Mouse (Mus musculus) liver, embryonic 11.5 days (tissue): Measurements from ENCODE around the gene Foxn4. TPM values are rescaled to one million over a fixed set of nuclear protein-coding genes. Genes with fewer than 3 reads are reported as not detected.

ENCODE experiments used
- ATAC-seq: fragments of 200-750 bp; cut with Nextera tagmentation; replicated peaks from 2 replicates; pipeline ENCODE4 v1.8.0; 2017; ENCODE audit warnings: moderate number of reproducible peaks, mild to moderate bottlenecking, moderate TSS enrichment, moderate library complexity; ENCODE audit not compliant: low FRiP score
- DNase-seq: peaks from one replicate; pipeline ENCODE4 v3.0.0-alpha.2; 2017; ENCODE audit warnings: low spot score
- H3K27ac ChIP-seq: fragments of 300-500 bp; sonication (generic); 2 replicates; pipeline ENCODE4 v1.5.1; 2014; ENCODE audit warnings: mild to moderate bottlenecking, low read depth, low read length, control low read depth
- H3K27me3 ChIP-seq: fragments of 300-500 bp; sonication (generic); replicated peaks from 2 replicates; pipeline ENCODE4 v1.6.1; 2014; ENCODE audit warnings: low read length, mixed read lengths; ENCODE audit not compliant: control insufficient read depth, insufficient read depth
- H3K36me3 ChIP-seq: fragments of 300-500 bp; sonication (generic); 2 replicates; pipeline ENCODE4 v1.6.1; 2014; ENCODE audit warnings: mild to moderate bottlenecking, low read length, moderate library complexity, mixed read lengths; ENCODE audit not compliant: control insufficient read depth, insufficient read depth
- H3K4me1 ChIP-seq: fragments of 300-500 bp; sonication (generic); replicated peaks from 2 replicates; pipeline ENCODE4 v1.6.1; 2014; ENCODE audit warnings: low read length, mixed read lengths; ENCODE audit not compliant: control insufficient read depth, insufficient read depth
- H3K4me2 ChIP-seq: fragments of 300-500 bp; sonication (generic); 2 replicates; pipeline ENCODE4 v1.6.1; 2014; ENCODE audit warnings: mild to moderate bottlenecking, control low read depth, moderate library complexity
- H3K4me3 ChIP-seq: fragments of 300-500 bp; sonication (generic); 2 replicates; pipeline ENCODE4 v1.5.1; 2014; ENCODE audit warnings: low read depth, low read length, control low read depth
- H3K9ac ChIP-seq: fragments of 300-500 bp; sonication (generic); 2 replicates; pipeline ENCODE4 v1.6.1; 2014; ENCODE audit warnings: low read depth, low read length, control low read depth
- H3K9me3 ChIP-seq: fragments of 300-500 bp; sonication (generic); 2 replicates; pipeline ENCODE4 v1.6.1; 2016; ENCODE audit warnings: low read length, inconsistent platforms, mixed read lengths; ENCODE audit not compliant: control insufficient read depth
- WGBS: fragments of 180-500 bp; shearing (Covaris S2); extraction: QIAGEN DNeasy Blood & Tissue Kit; methylation state at CpG from one replicate; pipeline ENCODE4 v1.1.7; 2014; 5-methylcytosine and 5-hydroxymethylcytosine counted together
- polyA plus RNA-seq: library from polyadenylated mRNA; unstranded; fragments of >200 nt; fragmentation: Nextera tagmentation; extraction: Ambion mirVana; gene quantifications from 2 replicates; pipeline ENCODE4 v1.2.1, GENCODE M21; 2014

Foxn4 gene
- polyA plus RNA-seq, 1 experiment from 2014 or later: not detected

DNA sequence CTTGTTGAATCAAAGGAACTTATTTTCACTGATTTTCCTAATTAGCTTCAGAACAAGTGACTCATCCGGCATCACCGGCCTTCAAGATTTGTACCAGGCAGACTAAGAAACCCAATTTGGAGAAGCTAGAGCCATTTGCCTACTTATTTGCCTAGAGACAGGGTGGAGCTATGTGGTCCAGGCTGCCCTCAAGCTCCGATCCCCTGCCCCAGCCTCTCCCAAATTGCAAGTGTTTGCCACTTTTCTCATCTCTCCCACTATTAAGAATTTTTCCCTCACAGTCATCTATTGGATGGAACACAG lies 11.7 kb upstream of the Foxn4 start:
- Histone ChIP-seq H3K4me1 (peaks cover 4% of the 10 kb centered on the region; the same call in 1 of the 2 replicates), H3K9me3 (no peaks in the 10 kb centered on the region), H3K4me2 (no peak overlapping the region), H3K27ac (no peak overlapping the region), H3K36me3 (no peaks in the 10 kb centered on the region), H3K9ac (no peak overlapping the region), H3K4me3 (no peak overlapping the region), H3K27me3 (peaks cover 9% of the 10 kb centered on the region)
- ATAC-seq: no peak
- DNase-seq: no peak
- WGBS: 87% methylated on average over 3 of the region's 3 CpGs

DNA sequence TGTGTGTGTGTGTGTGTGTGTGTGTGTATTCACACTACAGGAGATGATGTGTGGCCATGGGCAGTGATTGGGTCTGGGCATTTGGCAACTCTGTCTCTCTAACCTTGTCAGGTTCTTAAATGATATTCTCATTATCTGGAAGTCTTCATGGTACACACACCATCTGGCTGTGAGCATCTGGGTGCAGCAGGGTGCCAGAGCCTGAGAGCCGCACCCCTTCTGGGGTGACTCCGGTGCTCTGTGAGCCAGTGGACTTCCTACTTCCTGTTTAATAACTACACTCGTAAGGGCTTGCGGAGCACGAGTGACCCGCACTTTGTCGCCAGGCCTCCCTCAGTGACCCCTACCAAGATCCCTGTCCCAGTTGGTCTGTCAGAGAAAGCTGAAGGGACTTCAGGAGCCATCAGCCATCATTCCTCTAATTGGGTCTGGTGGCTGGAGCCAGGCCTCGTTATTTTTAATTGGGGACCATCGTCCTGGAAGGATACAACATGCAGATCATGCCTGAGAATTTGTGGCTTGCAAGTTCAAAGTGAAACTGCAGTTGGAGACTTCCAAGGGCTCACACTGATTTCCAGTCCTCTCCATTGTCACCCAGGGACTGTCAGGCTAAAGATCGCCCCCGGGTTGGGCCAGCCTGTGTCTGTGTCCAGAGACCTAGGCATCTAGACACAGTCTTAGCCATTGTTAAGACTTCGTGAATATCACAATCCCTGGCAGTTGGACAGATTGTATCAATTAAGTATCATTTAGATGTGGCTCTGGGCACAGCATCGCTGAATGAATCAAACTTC lies 11.2 kb upstream of the Foxn4 start:
- DNase-seq (no peak), ATAC-seq (no peak)
- Histone ChIP-seq H3K4me1 (peaks cover 4% of the 10 kb centered on the region; the same call in 1 of the 2 replicates), H3K27me3 (peaks cover 9% of the 10 kb centered on the region), H3K4me2 (no peak overlapping the region), H3K27ac (no peak overlapping the region), H3K9ac (no peak overlapping the region), H3K9me3 (no peaks in the 10 kb centered on the region), H3K36me3 (no peaks in the 10 kb centered on the region), H3K4me3 (no peak overlapping the region)
- WGBS: 77% methylated on average over 13 of the region's 13 CpGs

GRCm38 (mm10) chr5:114282346-114282745 lies 8.7 kb upstream of the Foxn4 start:
- Histone ChIP-seq H3K36me3 (no peaks in the 10 kb centered on the region), H3K27me3 (peaks cover 8% of the 10 kb centered on the region), H3K4me2 (no peak overlapping the region), H3K4me3 (no peak overlapping the region), H3K9me3 (no peaks in the 10 kb centered on the region), H3K27ac (no peak overlapping the region), H3K9ac (no peak overlapping the region), H3K4me1 (peaks cover 4% of the 10 kb centered on the region; the same call in 1 of the 2 replicates)
- ATAC-seq (no peak), DNase-seq (no peak)
- 29% methylated on average over 6 of the region's 6 CpGs for WGBS

DNA sequence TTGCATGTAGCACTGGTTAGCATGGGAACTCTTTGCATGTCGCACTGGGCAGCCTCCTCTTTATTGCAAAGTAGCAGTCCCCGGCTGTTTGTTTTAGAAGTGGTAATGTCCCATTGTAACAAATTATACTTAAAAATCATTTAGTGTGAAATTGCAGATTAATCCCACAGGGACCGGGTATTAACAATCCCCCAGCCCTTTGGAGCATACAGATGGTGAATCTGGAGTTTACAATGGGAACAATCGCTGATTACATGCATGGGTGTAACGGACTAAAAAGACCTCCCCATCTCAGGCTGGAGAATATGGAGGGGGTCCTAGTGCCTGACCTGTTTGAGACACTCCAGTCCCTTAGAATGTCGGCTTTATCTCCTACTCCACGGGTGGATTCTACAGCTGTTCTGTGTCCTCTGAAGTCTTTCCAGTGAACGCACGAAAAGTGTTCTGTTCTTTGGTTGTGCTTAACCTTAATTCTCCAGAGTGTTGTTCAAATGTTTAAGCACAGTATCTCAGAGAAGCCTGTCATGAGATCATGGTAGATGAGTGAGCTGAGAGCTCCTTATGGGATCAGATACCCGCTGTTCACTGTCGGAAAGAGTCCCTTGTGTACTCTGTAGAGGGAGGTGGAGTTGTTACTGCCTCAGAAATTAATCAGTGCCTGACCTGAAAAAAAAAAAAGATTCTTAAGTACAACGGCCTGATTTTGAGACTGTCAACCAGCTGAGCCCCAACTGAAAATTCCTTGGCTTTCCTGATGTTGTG lies 6.0 kb upstream of the Foxn4 start:
- Histone ChIP-seq H3K4me3 (no peak overlapping the region), H3K4me2 (no peak overlapping the region), H3K4me1 (peaks cover 4% of the 10 kb centered on the region; the same call in 1 of the 2 replicates), H3K9ac (no peak overlapping the region), H3K27me3 (peaks cover 35% of the 10 kb centered on the region), H3K27ac (no peak overlapping the region), H3K36me3 (no peaks in the 10 kb centered on the region), H3K9me3 (no peaks in the 10 kb centered on the region)
- DNase-seq (no peak), ATAC-seq (no peak)
- 63% methylated on average over 12 of the region's 12 CpGs for WGBS

DNA sequence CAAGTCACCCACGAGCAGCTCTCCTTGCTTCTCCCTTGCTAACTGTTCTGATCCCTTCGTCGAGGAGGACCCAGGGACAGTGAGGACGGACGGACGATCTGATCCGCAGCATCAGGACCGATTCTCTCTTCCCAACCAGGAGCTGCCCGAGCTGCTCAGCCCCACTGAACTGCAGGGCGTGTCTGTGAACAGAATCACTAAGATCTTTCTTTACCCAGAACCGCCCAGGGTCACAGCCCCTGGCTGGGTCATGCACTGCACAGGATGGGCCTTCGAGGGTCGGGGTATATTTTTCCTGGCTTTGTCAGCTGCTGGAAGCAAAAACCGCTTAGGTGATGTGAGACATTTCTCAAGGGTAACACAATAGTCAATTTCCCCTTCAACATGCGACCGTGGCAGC lies 2.4 kb upstream of the Foxn4 start:
- no peak overlapping the region for H3K27ac ChIP-seq
- H3K9me3 ChIP-seq: no peaks in the 10 kb centered on the region
- H3K4me2 ChIP-seq: no peak overlapping the region
- H3K4me1 ChIP-seq: peaks cover 4% of the 10 kb centered on the region; the same call in 1 of the 2 replicates
- peaks cover 69% of the 10 kb centered on the region for H3K27me3 ChIP-seq
- WGBS: 44% methylated on average over 16 of the region's 16 CpGs
- DNase-seq (no peak), ATAC-seq (no peak)
- no peaks in the 10 kb centered on the region for H3K36me3 ChIP-seq
- no peak overlapping the region for H3K4me3 ChIP-seq
- no peak overlapping the region for H3K9ac ChIP-seq

DNA sequence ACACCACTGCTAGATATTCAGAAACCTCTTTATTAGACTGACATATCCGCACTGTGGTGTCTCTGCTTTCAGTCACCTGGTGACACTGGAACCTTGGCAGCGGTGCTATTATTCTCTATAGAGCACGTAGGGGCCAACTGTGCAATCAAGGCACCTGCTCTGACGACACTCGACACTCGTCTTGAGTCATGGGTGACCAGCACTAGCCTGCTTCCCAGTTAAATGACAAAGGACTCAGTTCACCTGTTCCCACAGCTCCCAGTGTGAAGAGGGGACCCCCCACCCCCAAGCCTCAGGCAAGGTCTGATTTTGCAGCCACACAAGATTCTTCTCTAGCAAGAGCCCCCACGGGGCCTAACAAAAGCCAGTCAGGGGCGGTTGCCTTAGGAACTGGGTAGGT lies 1.7 kb upstream of the Foxn4 start:
- H3K27ac ChIP-seq: no peak overlapping the region
- peaks cover 4% of the 10 kb centered on the region; the same call in 1 of the 2 replicates for H3K4me1 ChIP-seq
- H3K9me3 ChIP-seq: no peaks in the 10 kb centered on the region
- WGBS: 36% methylated on average over 8 of the region's 8 CpGs
- DNase-seq: no peak
- peaks cover 75% of the 10 kb centered on the region for H3K27me3 ChIP-seq
- no peak overlapping the region for H3K9ac ChIP-seq
- no peak overlapping the region for H3K4me3 ChIP-seq
- no peak for ATAC-seq
- H3K4me2 ChIP-seq: no peak overlapping the region
- no peaks in the 10 kb centered on the region for H3K36me3 ChIP-seq

GRCm38 (mm10) chr5:114269984-114270383 lies 3.6 kb downstream of the Foxn4 start:
- ATAC-seq (no peak), DNase-seq (no peak)
- Histone ChIP-seq H3K4me2 (no peak overlapping the region), H3K27ac (no peak overlapping the region), H3K9ac (no peak overlapping the region), H3K27me3 (peaks cover 50% of the 10 kb centered on the region), H3K4me1 (peaks cover 4% of the 10 kb centered on the region; the same call in 1 of the 2 replicates), H3K4me3 (no peak overlapping the region), H3K9me3 (no peaks in the 10 kb centered on the region), H3K36me3 (no peaks in the 10 kb centered on the region)
- WGBS: 31% methylated on average over 12 of the region's 12 CpGs

DNA sequence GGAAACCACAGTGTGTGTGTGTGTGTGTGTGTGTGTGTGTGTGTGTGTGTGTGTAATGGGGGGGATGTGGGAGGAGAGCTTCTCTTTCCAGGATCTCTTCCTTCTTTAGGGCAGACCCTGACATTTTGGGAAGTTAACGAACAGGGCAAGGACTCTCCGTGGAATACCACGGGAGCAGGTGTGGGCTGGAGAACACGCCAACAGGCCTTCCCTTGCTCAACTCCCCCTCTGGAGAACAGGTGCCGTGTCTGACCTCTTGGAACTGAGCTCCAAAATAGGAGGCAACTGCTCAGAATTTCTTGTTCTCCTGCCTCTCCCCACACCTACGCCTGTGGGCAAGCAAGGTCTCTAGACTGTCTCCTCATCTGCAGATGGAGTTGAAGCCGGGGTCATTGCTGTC lies 4.1 kb downstream of the Foxn4 start:
- 57% methylated on average over 7 of the region's 7 CpGs for WGBS
- Histone ChIP-seq H3K9me3 (no peaks in the 10 kb centered on the region), H3K4me1 (peaks cover 4% of the 10 kb centered on the region; the same call in 1 of the 2 replicates), H3K27ac (no peak overlapping the region), H3K9ac (no peak overlapping the region), H3K4me3 (no peak overlapping the region), H3K27me3 (peaks cover 45% of the 10 kb centered on the region), H3K4me2 (no peak overlapping the region), H3K36me3 (no peaks in the 10 kb centered on the region)
- ATAC-seq (no peak), DNase-seq (no peak)
